Mouse (Mus musculus) heart, adult 2 months (tissue): ENCODE results near the gene Tmem53. TPM values are rescaled to one million over a fixed set of nuclear protein-coding genes. Genes with fewer than 3 reads are reported as not detected.
A peak's percentile ranks its signal among the peaks of the same experiment; 100 is the strongest.

ENCODE experiments used
- DNase-seq, 2 experiments: peaks; one replicate each; pipeline ENCODE4 v3.0.0; 2021
- H3K27ac ChIP-seq: fragments of 200-600 bp; 2 replicates; pipeline ENCODE4 v1.8.1; 2022
- H3K27me3 ChIP-seq: fragments of 200-500 bp; 2 replicates; pipeline ENCODE4 v1.6.1; 2012; ENCODE audit warnings: mild to moderate bottlenecking, low read length, inconsistent platforms, mixed read lengths; ENCODE audit not compliant: control insufficient read depth, insufficient read depth
- H3K36me3 ChIP-seq: fragments of 200-500 bp; 2 replicates; pipeline ENCODE4 v1.6.1; 2012; ENCODE audit warnings: low read length, inconsistent platforms; ENCODE audit not compliant: control insufficient read depth, insufficient read depth
- H3K4me1 ChIP-seq: fragments of 200-500 bp; 2 replicates; pipeline ENCODE4 v1.6.1; 2011; ENCODE audit warnings: low read length; ENCODE audit not compliant: control insufficient read depth, insufficient read depth
- H3K4me3 ChIP-seq: fragments of 200-600 bp; 2 replicates; pipeline ENCODE4 v1.8.1; 2022
- H3K79me2 ChIP-seq: fragments of 200-500 bp; replicated peaks from 2 replicates; pipeline ENCODE4 v1.6.1; 2012; ENCODE audit warnings: mild to moderate bottlenecking, inconsistent platforms, low read length, moderate library complexity, mixed read lengths; ENCODE audit not compliant: control insufficient read depth, insufficient read depth
- H3K9ac ChIP-seq: fragments of 200-500 bp; 2 replicates; pipeline ENCODE4 v1.6.1; 2012; ENCODE audit warnings: low read depth, mild to moderate bottlenecking, control low read depth, inconsistent platforms, low read length, mixed read lengths
- CTCF ChIP-seq: fragments of 200-600 bp; IDR thresholded peaks from 2 replicates; pipeline ENCODE4 v1.8.1; 2022; ENCODE audit warnings: antibody characterized with exemption, mild to moderate bottlenecking, moderate library complexity
- EP300 ChIP-seq: fragments of 200-500 bp; IDR thresholded peaks from 2 replicates; pipeline ENCODE4 v1.6.1; 2011; ENCODE audit warnings: low read depth, low read length, control low read depth; ENCODE audit not compliant: insufficient read depth
- POLR2A ChIP-seq: fragments of 200-500 bp; IDR thresholded peaks from 2 replicates; pipeline ENCODE4 v1.6.1; 2011; ENCODE audit warnings: mild to moderate bottlenecking, low read depth, low read length, control low read depth; ENCODE audit not compliant: insufficient read depth
- whole genome bisulfite sequencing: fragments of 180-500 bp; shearing (Covaris S2); methylation state at CpG from one replicate; pipeline ENCODE4 v1.1.7; 2018; 5-methylcytosine and 5-hydroxymethylcytosine counted together
- intact Hi-C: fragments of 180-260 bp; cut with DNase I; formaldehyde crosslinking; loops from one replicate; pipeline ENCODE4 v1.15.1; 2025
- polyA plus RNA-seq: library from polyadenylated mRNA; depleted of rRNA; stranded (reverse); fragments of >200 nt; gene quantifications from 2 replicates; pipeline ENCODE4 v1.2.3, GENCODE M21; 2012
- total RNA-seq, 2 experiments: library from RNA; stranded (reverse); gene quantifications; 2 replicates each; pipeline ENCODE4 v1.2.3; 2021

Tmem53 gene
- total and polyA plus RNA-seq, 3 experiments: 25.0 to 62.3 (median 30.6) TPM

DNA sequence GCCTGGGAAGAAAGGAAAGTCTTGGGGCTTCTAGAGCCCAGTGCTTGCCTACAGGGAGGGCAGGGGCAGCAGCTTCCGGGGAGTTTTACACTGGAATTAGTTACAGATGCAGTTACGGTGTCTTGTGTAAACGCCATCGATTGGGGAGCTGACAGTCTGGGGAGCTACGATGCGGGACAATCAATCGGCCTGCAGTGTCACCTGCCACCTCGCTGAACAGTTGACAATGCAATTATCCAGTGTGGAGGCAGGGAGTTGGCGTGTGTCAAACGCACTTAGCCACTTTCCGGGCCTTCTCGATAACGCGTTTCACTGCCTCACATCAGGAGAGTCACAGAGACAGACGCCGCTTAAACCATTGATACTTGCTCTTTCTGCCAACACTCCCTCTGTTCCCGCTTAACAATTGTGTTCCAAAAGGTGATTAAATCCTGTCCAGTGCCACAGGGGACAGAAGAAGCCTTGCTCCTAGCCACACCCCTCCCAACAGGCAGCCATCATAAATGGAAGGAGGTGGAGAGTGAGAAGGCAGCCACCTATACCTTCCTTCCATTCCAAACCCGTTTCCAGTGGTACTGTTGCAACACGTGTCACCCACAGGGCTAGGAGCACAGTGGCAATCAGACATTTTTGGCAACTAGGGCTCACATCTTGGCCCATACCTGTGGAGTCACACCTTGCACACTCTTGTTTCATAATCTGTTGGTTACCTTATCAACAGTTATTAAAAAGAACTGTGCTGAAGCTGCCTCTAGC is 29.5 kb downstream of the Tmem53 start:
- Histone ChIP-seq H3K27ac (no peak overlapping the region), H3K79me2 (no peaks in the 10 kb centered on the region), H3K4me1 (no peaks in the 10 kb centered on the region), H3K36me3 (no peaks in the 10 kb centered on the region), H3K27me3 (no peaks in the 10 kb centered on the region), H3K4me3 (no peak overlapping the region), H3K9ac (no peak overlapping the region)
- 85% methylated on average over 19 of the region's 19 CpGs for WGBS
- no peak for DNase-seq
- TF ChIP-seq POLR2A: no peak
- TF ChIP-seq EP300: no peak
- intact Hi-C loops: no loop called here

GRCm38 (mm10) chr4:117283271-117284191 is 31.8 kb downstream of the Tmem53 start:
- Histone ChIP-seq H3K9ac (no peak overlapping the region), H3K4me3 (no peak overlapping the region), H3K36me3 (0 out of 2 replicates have a peak, but pooled peaks cover 2% of the 10 kb centered on the region), H3K79me2 (no peaks in the 10 kb centered on the region), H3K27ac (no peak overlapping the region), H3K4me1 (no peaks in the 10 kb centered on the region; the same call in 1 of the 2 replicates), H3K27me3 (no peaks in the 10 kb centered on the region)
- intact Hi-C loops: no loop called here
- DNase-seq: no peak
- no peak for TF ChIP-seq EP300
- TF ChIP-seq POLR2A: no peak
- TF ChIP-seq CTCF: no peak
- 65% methylated on average over 22 of the region's 22 CpGs for WGBS

DNA sequence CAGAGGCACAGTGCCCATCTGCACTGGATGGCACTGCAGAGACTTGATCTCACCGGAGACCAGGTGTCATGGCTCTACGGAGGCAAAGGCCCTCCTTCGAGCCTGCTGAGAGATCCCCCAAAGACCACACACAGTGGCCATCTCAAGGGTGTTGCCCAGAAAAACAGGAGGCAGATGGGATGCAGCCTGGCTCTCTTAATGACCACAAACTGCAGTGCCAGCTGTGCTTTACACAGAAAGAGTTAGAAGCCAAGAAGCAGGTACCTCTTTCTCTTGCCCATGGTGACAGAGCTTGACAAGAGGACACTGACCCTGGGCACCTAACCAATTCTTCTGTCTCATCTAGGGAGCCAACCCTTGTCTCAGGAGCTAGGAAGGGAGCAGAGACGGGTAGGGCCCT is 32.6 kb downstream of the Tmem53 start:
- no peak for TF ChIP-seq EP300
- TF ChIP-seq CTCF: no peak
- TF ChIP-seq POLR2A: no peak
- DNase-seq: no peak
- intact Hi-C loops: no loop called here
- 79% methylated on average over 4 of the region's 4 CpGs for WGBS
- Histone ChIP-seq H3K36me3 (0 out of 2 replicates have a peak, but pooled peaks cover 2% of the 10 kb centered on the region), H3K79me2 (no peaks in the 10 kb centered on the region), H3K27ac (no peak overlapping the region), H3K4me1 (no peaks in the 10 kb centered on the region; the same call in 1 of the 2 replicates), H3K4me3 (no peak overlapping the region), H3K27me3 (no peaks in the 10 kb centered on the region), H3K9ac (no peak overlapping the region)

- 26% methylated on average over 25 of the region's 25 CpGs for WGBS
- intact Hi-C loops: no loop called here
- H3K9ac ChIP-seq: peak overlapping the region; percentile 60
- DNase-seq: no peak
- H3K27me3 ChIP-seq: no peaks in the 10 kb centered on the region
- no peaks in the 10 kb centered on the region for H3K79me2 ChIP-seq
- H3K27ac ChIP-seq: peak overlapping the region; percentile 88
- peak overlapping the region; percentile 64 for H3K4me3 ChIP-seq
- 0 out of 2 replicates have a peak, but pooled peaks cover 2% of the 10 kb centered on the region for H3K36me3 ChIP-seq
- TF ChIP-seq EP300: no peak
- no peak for TF ChIP-seq POLR2A
- no peak for TF ChIP-seq CTCF
- no peaks in the 10 kb centered on the region; the same call in 1 of the 2 replicates for H3K4me1 ChIP-seq
Observed at GRCm38 (mm10) chr4:117288277-117288926, 36.7 kb downstream of the Tmem53 start.

- H3K4me1 ChIP-seq: no peaks in the 10 kb centered on the region; the same call in 1 of the 2 replicates
- H3K36me3 ChIP-seq: 0 out of 2 replicates have a peak, but pooled peaks cover 2% of the 10 kb centered on the region
- H3K4me3 ChIP-seq: peak overlapping the region; percentile 64
- intact Hi-C loops: no loop called here
- H3K27ac ChIP-seq: peak overlapping the region; percentile 88
- no peak for TF ChIP-seq CTCF
- no peak for TF ChIP-seq EP300
- TF ChIP-seq POLR2A: peak; percentile 56
- peak overlapping the region; percentile 88 for H3K9ac ChIP-seq
- WGBS: 1% methylated on average over 69 of the region's 80 CpGs
- no peaks in the 10 kb centered on the region for H3K79me2 ChIP-seq
- peak; percentile 88 to 90 for DNase-seq
- no peaks in the 10 kb centered on the region for H3K27me3 ChIP-seq
Observed at GRCm38 (mm10) chr4:117288927-117289801, 37.4 kb downstream of the Tmem53 start.
